Mouse (Mus musculus) adrenal gland, adult 2 months (tissue): Measurements from ENCODE around the gene Capza1. TPM values are rescaled to one million over a fixed set of nuclear protein-coding genes. Genes with fewer than 3 reads are reported as not detected.
A peak's percentile ranks its signal among the peaks of the same experiment; 100 is the strongest.
"Not testable (repeated sequence)": the region's sequence is repeated elsewhere in the genome, so short reads cannot be mapped to it uniquely, and the experiment has no call there.

Experiments used
- DNase-seq: peaks from one replicate; pipeline ENCODE4 v3.0.0; 2021
- polyA plus RNA-seq: library from polyadenylated mRNA; depleted of rRNA; stranded (reverse); fragments of >200 nt; gene quantifications from 2 replicates; pipeline ENCODE4 v1.2.3, GENCODE M21; 2012
- total RNA-seq, 2 experiments: library from RNA; stranded (reverse); gene quantifications; 2 replicates each; pipeline ENCODE4 v1.2.3; 2021

The Capza1 gene
- total and polyA plus RNA-seq, 3 experiments: 7.3 to 109 (median 77.7) TPM

GRCm38 (mm10) chr3:104817481-104817990, 46.8 kb downstream of the Capza1 start:
- peak; percentile 78 for DNase-seq

DNA sequence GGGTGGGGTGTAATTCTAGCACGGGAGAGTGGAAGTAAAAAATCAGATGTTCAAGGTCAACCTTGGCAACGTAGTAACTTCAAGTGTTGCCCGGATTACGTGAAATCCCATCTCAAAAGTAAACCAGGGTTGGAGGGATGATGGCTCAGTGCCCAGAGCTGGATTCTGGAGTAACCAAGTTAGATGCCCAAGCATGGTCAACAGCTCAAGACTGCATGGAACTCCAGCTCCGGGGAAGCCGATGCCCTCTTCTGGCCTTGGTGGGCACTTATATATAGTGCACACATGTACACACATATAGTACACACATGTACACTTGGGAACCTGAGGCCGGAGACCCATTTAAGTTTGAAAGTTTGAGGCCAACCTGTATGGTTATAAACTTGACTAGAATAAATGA, 48.2 kb downstream of the Capza1 start:
- no peak for DNase-seq

DNA sequence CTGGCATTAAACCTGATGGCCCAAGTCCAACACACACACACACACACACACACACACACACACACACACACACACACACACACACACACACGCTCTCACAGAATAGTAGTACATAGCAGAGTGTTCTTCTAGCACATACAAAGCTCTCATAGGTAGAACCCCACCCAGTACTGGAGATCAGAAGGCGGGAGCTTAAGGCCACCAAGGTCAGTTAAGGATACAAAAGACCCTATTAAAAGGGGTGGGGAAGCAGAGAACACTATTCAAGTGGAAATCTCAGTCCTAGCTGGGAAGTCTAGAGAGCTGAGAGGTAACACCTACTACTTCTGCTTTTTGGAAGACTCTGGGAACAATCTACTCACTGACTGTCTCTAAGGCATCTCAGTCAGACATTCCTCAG, 49.0 kb downstream of the Capza1 start:
- no peak for DNase-seq

DNA sequence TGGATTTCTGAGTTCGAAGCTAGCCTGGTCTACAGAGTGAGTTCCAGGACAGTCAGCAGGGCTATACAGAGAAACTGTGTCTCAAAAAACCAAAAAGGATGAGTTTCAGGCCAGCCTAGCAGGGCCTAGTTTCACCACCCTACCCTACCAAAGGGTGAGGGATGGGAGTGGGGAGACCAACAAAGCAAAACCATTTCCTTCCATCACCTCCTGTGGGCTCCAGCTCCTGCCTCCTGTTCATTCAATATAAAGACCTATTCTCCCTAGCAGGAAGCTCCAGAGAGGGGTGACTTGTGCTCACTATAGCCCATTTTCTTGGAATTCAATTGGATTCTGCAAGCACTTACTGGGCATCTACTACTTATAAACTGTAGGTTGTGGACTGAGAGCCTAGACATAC, 49.6 kb downstream of the Capza1 start:
- DNase-seq: no peak

DNA sequence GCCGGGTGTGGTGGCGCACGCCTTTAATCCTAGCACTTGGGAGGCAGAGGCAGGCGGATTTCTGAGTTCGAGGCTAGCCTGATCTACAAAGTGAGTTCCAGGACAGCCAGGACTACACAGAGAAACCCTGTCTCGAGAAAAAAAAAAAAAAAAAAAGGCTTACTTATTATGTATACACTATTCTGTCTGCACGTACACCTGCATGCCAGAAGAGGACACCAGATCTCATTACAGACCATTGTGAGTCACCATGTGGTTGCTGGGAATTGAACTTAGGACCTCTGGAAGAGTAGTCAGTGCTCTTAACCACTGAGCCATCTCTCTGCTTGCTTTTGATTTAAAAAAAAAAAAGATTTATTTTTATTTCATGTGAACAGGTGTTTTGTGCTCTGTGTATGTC, 51.1 kb downstream of the Capza1 start:
- DNase-seq: not testable (repeated sequence)

DNA sequence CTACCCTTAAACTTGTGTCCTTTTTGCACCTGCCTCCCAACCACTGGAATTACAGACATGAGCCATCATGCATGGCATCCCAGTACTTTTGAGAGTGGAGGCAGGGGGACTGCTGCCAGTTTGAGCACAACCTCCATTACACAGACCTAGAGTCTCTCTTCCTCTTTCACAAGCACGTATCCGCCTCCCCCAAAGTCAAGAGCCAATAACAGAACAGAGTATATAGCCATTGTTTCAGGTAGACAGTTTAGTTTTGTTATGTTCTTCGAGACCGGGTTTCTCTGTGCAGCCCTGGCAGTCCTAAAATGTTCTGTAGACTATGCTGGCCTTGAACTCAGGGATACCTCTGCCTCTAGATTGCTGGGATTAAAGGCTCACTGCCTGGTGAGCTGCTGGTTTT, 52.1 kb downstream of the Capza1 start:
- no peak for DNase-seq

DNA sequence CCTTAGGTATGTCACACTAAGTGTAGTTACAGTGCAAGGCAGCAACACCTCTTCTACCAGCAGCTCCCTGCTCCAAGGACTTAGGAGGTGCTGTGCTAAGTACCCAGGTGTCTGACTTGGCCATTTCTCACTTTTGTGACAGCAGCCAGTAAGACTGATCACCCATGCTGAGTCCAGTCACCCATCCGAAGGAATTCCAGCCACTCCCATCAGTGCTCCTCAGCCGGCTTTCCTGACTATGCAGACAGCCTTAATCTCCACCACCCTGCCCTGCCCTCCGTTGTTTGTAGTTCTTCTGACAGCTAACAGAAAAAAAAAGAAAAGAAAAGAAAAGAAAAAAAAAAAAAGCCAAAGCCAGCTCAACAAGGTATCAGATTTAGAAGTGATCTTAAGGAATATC, 52.6 kb downstream of the Capza1 start:
- no peak for DNase-seq

DNA sequence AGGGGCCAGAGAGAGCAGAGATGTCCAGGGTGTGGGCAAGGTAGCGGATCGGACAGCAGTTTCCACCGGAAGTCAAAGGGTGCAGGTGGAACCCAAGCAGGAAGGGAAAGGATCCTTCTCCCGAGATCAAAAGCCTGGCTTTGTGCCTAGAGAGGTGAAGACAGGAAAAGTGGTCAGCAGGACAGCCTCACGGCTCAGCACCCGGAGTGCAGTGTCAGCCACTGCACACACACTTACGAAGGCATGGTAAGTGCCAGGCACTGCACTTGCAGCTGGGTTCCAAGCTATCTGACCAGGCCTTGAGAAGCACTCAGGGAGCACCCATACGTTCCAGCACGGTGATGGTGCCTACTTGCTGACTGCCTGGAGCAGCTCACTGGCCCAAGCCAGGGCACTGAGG, 58.8 kb downstream of the Capza1 start:
- DNase-seq: no peak

DNA sequence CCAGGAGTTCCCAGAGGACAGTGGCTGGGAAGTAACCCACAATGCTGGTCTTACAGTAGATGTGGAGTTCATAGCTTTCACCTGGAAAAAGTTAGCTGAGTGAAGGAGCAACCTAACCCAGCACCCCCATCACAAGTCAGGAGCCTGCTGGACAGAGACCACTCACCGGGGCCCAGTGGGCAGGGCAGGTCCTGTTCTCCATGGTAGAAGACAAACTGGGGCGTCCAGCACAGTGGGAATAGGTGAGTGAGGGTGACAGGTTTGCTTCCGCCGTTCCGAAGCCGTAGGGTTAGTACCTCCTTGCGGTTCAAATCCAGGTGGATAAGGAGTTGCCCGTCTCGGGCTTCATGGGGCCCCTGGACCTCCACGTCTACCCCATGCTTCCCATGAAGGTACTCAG, 60.0 kb downstream of the Capza1 start:
- DNase-seq: no peak

DNA sequence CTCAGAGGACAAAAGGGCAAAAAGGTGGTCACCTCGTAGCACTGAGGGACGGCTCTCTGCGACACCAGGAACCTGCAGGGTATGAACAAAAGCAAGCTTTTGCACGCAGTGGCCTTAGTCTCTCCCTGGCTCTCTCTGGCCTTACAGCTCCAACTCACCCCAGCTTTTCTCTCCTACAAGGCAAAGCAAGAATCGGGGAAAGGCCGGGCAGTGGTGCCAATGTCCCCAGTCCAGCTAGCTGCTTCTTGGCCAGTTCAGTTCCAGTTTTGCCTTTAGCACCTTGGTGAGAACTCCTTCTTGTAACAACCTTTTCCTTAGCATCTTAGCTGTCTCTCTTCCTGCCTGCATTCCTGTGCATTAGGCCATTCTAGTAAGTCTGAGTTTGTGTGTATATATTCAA, 62.8 kb downstream of the Capza1 start:
- no peak for DNase-seq

GRCm38 (mm10) chr3:104800681-104801080, 63.6 kb downstream of the Capza1 start:
- no peak for DNase-seq

GRCm38 (mm10) chr3:104796430-104797082, 67.7 kb downstream of the Capza1 start:
- no peak for DNase-seq

DNA sequence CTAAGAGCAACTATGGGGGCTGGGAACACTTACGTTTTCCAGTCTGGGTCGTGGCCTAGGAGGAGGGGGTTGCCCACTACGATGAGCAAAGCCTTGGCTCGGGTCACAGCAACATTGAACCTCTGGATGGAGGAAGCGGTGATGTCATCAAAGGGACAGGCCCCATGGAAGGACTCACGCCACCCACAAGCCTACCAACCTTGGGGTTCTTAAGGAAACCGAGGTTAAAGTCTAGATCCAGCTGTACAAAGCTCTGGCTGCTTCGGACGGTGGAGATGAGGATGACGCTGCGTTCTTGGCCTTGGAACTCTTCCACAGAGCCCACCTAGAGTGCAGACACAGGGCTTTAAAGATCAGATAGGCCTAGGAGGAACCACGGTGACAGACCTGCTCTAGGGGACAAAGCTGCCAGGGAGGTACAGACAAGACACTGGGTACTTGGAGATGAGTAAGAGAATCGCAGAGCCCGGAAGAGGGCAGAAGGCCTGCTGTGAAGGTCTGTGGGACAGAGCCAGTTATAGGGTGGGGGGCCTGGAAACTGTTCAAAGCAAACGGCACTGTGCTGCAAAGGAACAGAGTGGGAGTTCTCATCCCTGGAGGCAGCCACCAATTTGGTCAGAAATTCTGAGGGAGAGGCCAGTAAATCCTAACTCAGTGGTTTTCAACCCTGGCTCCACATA, 68.5 kb downstream of the Capza1 start:
- DNase-seq: peak; percentile 65

GRCm38 (mm10) chr3:104794953-104795470, 69.3 kb downstream of the Capza1 start:
- DNase-seq: no peak

GRCm38 (mm10) chr3:104793871-104794828, 70.2 kb downstream of the Capza1 start:
- peak; percentile 92 for DNase-seq

GRCm38 (mm10) chr3:104792360-104793270, 71.7 kb downstream of the Capza1 start:
- no peak for DNase-seq

- DNase-seq: no peak
These were observed 72.6 kb downstream of the Capza1 start for GRCm38 (mm10) chr3:104791671-104792070.

DNA sequence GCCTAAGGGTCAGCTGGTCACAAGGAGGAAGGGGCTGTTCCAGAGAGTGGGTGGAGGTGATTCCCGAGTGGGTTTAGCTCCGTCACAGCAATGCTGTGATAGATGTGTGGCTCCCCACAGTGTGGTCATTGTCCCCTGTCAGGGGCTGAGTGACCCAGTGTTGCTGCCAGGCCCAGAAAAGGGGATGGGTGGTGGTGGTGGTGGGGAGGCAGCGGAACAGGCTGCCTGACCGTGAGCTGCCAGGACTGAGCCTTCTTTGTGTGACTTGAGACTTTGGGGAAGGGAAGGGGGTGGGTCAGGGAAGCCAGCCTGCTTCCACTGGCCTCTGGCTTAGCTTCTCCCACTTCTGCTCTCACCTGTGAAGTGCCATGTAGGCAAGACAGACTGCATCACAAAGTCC, 73.3 kb downstream of the Capza1 start:
- no peak for DNase-seq

GRCm38 (mm10) chr3:104790401-104790937, 73.8 kb downstream of the Capza1 start:
- peak; percentile 26 for DNase-seq

DNA sequence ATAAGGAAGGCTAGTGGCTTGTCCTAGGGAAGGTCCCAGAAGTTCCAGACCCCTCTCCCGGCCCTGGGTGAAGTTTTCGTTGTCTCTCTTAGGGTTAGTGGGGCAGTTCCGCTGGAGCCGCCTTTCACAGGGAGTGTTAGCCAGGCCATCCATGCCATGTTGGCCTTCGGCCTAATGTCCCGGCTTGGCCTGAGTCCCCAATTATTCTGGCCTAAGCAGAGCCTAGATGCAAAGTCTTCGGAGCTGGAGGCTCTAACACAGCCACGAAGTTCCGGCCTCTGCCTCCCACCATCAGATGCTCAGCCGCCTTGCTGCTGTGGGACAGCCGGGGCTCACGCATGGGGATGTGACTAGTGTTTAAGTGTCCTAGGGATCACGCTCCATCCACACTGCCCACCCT, 74.5 kb downstream of the Capza1 start:
- DNase-seq: peak; percentile 67

GRCm38 (mm10) chr3:104789312-104789605, 75.0 kb downstream of the Capza1 start:
- no peak for DNase-seq
